Mouse (Mus musculus) retina, postnatal 1 day (tissue): ENCODE measurements at regions not wholly inside any gene's neighbourhood (a gene's known extent, or its start where the extent isn't known, plus 50 kb on each side); places are given as distances from the start of the nearest gene placed in this dataset.

Experiments
- DNase-seq: peaks from one replicate; pipeline ENCODE4 v3.0.0-alpha.2; 2012

- DNase-seq = no peak
Observed at GRCm38 (mm10) chr9:41761050-41761576, 363.0 kb downstream of the Sorl1 start.

- DNase-seq = no peak
Observed at GRCm38 (mm10) chr9:41754434-41755002, 369.6 kb downstream of the Sorl1 start.

GRCm38 (mm10) chr9:41745979-41746647 is 378.0 kb downstream of the Sorl1 start:
- no peak for DNase-seq

- no peak for DNase-seq
Observed at GRCm38 (mm10) chr9:41741500-41741899, 382.6 kb downstream of the Sorl1 start.

- DNase-seq = no peak
Observed at GRCm38 (mm10) chr9:41740536-41740935, 383.6 kb downstream of the Sorl1 start.

GRCm38 (mm10) chr9:41737671-41738070 is 386.4 kb downstream of the Sorl1 start:
- DNase-seq = peak; percentile 32

GRCm38 (mm10) chr9:41736881-41737280 is 387.2 kb downstream of the Sorl1 start:
- no peak for DNase-seq

GRCm38 (mm10) chr9:41736234-41736859 is 387.8 kb downstream of the Sorl1 start:
- peak; percentile 75 for DNase-seq

- peak; percentile 95 for DNase-seq
Observed at GRCm38 (mm10) chr9:41735448-41736233, 388.5 kb downstream of the Sorl1 start.

- no peak for DNase-seq
Observed at GRCm38 (mm10) chr9:41734925-41735447, 389.1 kb downstream of the Sorl1 start.

- no peak for DNase-seq
Observed at GRCm38 (mm10) chr9:41721609-41722008, 402.5 kb downstream of the Sorl1 start.

- no peak for DNase-seq
Observed at GRCm38 (mm10) chr9:41715231-41715630, 408.9 kb downstream of the Sorl1 start.

- no peak for DNase-seq
Observed at GRCm38 (mm10) chr9:41705972-41706371, 418.1 kb downstream of the Sorl1 start.

GRCm38 (mm10) chr9:41705461-41705903 is 418.6 kb downstream of the Sorl1 start:
- DNase-seq = no peak

GRCm38 (mm10) chr9:41703091-41703490 is 421.0 kb downstream of the Sorl1 start:
- DNase-seq = no peak

- peak; percentile 72 for DNase-seq
Observed at GRCm38 (mm10) chr9:41700683-41701082, 423.4 kb downstream of the Sorl1 start.

- DNase-seq = no peak
Observed at GRCm38 (mm10) chr9:41699031-41699430, 425.1 kb downstream of the Sorl1 start.

- DNase-seq = peak; percentile 55
Observed at GRCm38 (mm10) chr9:41697611-41698467, 426.3 kb downstream of the Sorl1 start.

- no peak for DNase-seq
Observed at GRCm38 (mm10) chr9:41697160-41697559, 426.9 kb downstream of the Sorl1 start.

- DNase-seq = no peak
Observed at GRCm38 (mm10) chr9:41682911-41683310, 441.2 kb downstream of the Sorl1 start.

GRCm38 (mm10) chr9:41675656-41676055 is 448.4 kb downstream of the Sorl1 start:
- no peak for DNase-seq

GRCm38 (mm10) chr9:41672958-41673357 is 451.1 kb downstream of the Sorl1 start:
- DNase-seq = no peak
